Mouse (Mus musculus) MEL (cell line): ENCODE measurements around the gene Chdh. TPM values are rescaled to one million over a fixed set of nuclear protein-coding genes. Genes with fewer than 3 reads are reported as not detected.

Experiments used
- DNase-seq: peaks from one replicate; pipeline ENCODE4 v3.0.0; 2011; ENCODE audit warnings: low read depth, low spot score
- H3K27ac ChIP-seq: 2 replicates; pipeline ENCODE4 v1.5.1; 2012; ENCODE audit warnings: low read depth, mild to moderate bottlenecking, control low read depth, low read length, moderate library complexity; ENCODE audit not compliant: control insufficient read depth
- H3K27me3 ChIP-seq, 2 experiments: fragments of 150-350 bp in 1 of 2; sonication (generic) in 1 of 2; 2 replicates each; pipeline ENCODE4 v1.6.1; 2012; ENCODE audit warnings: low read length in 2 of 2, mild to moderate bottlenecking in 2 of 2, improper control_type of control experiment in 1 of 2, moderate library complexity in 1 of 2; ENCODE audit not compliant: insufficient read depth in 2 of 2, control insufficient read depth in 1 of 2
- H3K36me3 ChIP-seq, 2 experiments: 2 replicates each; pipeline ENCODE4 v1.6.1; 2012 to 2014; ENCODE audit warnings: low read length in 2 of 2, improper control_type of control experiment in 1 of 2, inconsistent platforms in 1 of 2, mild to moderate bottlenecking in 1 of 2; ENCODE audit not compliant: insufficient read depth in 2 of 2, control insufficient read depth in 1 of 2
- H3K4me1 ChIP-seq, 2 experiments: fragments of 150-350 bp in 1 of 2; sonication (generic) in 1 of 2; 2 replicates each; pipeline ENCODE4 v1.6.1; 2012; ENCODE audit warnings: low read length in 2 of 2, improper control_type of control experiment in 1 of 2, mild to moderate bottlenecking in 1 of 2; ENCODE audit not compliant: insufficient read depth in 2 of 2, control insufficient read depth in 1 of 2
- H3K4me3 ChIP-seq, 2 experiments: fragments of 150-350 bp in 1 of 2; sonication (generic) in 1 of 2; 2 replicates each; pipeline ENCODE4 v1.5.1; 2012; ENCODE audit warnings: low read depth in 2 of 2, low read length in 2 of 2, mild to moderate bottlenecking in 2 of 2, moderate library complexity in 2 of 2, control low read depth in 1 of 2, improper control_type of control experiment in 1 of 2; ENCODE audit not compliant: control insufficient read depth in 1 of 2, insufficient read depth in 1 of 2
- H3K79me2 ChIP-seq: 2 replicates; pipeline ENCODE4 v1.6.1; 2012; ENCODE audit warnings: mild to moderate bottlenecking, low read length, moderate library complexity; ENCODE audit not compliant: control insufficient read depth, poor library complexity, insufficient read depth
- H3K9ac ChIP-seq: 2 replicates; pipeline ENCODE4 v1.6.1; 2012; ENCODE audit warnings: low read depth, mild to moderate bottlenecking, control low read depth, low read length, moderate library complexity; ENCODE audit not compliant: control insufficient read depth, poor library complexity, severe bottlenecking
- H3K9me3 ChIP-seq: fragments of 150-350 bp; sonication (generic); replicated peaks from 2 replicates; pipeline ENCODE4 v1.6.1; 2012; ENCODE audit warnings: mild to moderate bottlenecking, low read length, improper control_type of control experiment, moderate library complexity; ENCODE audit not compliant: insufficient read depth
- ELF1 ChIP-seq: IDR thresholded peaks from 2 replicates; pipeline ENCODE4 v1.6.1; 2014; ENCODE audit warnings: low read depth, mild to moderate bottlenecking, inconsistent platforms, low read length, improper control_type of control experiment, moderate library complexity
- HCFC1 ChIP-seq: IDR thresholded peaks from 2 replicates; pipeline ENCODE4 v1.6.1; 2012; ENCODE audit warnings: low read depth, mild to moderate bottlenecking, inconsistent platforms, low read length, improper control_type of control experiment, moderate library complexity
- JUND ChIP-seq: IDR thresholded peaks from 2 replicates; pipeline ENCODE4 v1.6.1; 2011; ENCODE audit warnings: low read depth, mild to moderate bottlenecking, improper control_type of control experiment, low read length
- MEF2A ChIP-seq: IDR thresholded peaks from 2 replicates; pipeline ENCODE4 v1.6.1; 2014; ENCODE audit warnings: low read depth, mild to moderate bottlenecking, inconsistent platforms, low read length, improper control_type of control experiment; ENCODE audit not compliant: poor library complexity, insufficient replicate concordance, severe bottlenecking; ENCODE audit errors: extremely low read depth
- MXI1 ChIP-seq: IDR thresholded peaks from 2 replicates; pipeline ENCODE4 v1.6.1; 2011; ENCODE audit warnings: mild to moderate bottlenecking, low read depth, low read length, improper control_type of control experiment
- NELFE ChIP-seq: IDR thresholded peaks from 2 replicates; pipeline ENCODE4 v1.6.1; 2011; ENCODE audit warnings: low read depth, low read length, improper control_type of control experiment
- POLR2A ChIP-seq, 2 experiments: IDR thresholded peaks; 2 replicates each; pipeline ENCODE4 v1.6.1; 2011 to 2012; ENCODE audit warnings: low read length in 2 of 2, mild to moderate bottlenecking in 2 of 2, control low read depth in 1 of 2, improper control_type of control experiment in 1 of 2, low read depth in 1 of 2, moderate library complexity in 1 of 2; ENCODE audit not compliant: control insufficient read depth in 1 of 2, insufficient read depth in 1 of 2, poor library complexity in 1 of 2
- RCOR1 ChIP-seq: IDR thresholded peaks from 2 replicates; pipeline ENCODE4 v1.6.1; 2012; ENCODE audit warnings: low read depth, mild to moderate bottlenecking, inconsistent platforms, low read length, improper control_type of control experiment
- SMC3 ChIP-seq: IDR thresholded peaks from 2 replicates; pipeline ENCODE4 v1.6.1; 2011; ENCODE audit warnings: low read depth, low read length, improper control_type of control experiment
- TAL1 ChIP-seq: IDR thresholded peaks from 2 replicates; pipeline ENCODE4 v1.6.1; 2012; ENCODE audit warnings: mild to moderate bottlenecking, inconsistent platforms, low read length, moderate library complexity, mixed read lengths
- TBP ChIP-seq: IDR thresholded peaks from 2 replicates; pipeline ENCODE4 v1.8.0; 2011; ENCODE audit warnings: low read depth, low read length, improper control_type of control experiment
- UBTF ChIP-seq: IDR thresholded peaks from 2 replicates; pipeline ENCODE4 v1.6.1; 2012; ENCODE audit warnings: low read depth, mild to moderate bottlenecking, inconsistent platforms, low read length, improper control_type of control experiment, moderate library complexity, borderline replicate concordance; ENCODE audit not compliant: insufficient read depth
- ZKSCAN1 ChIP-seq: IDR thresholded peaks from 2 replicates; pipeline ENCODE4 v1.6.1; 2012; ENCODE audit warnings: low read depth, mild to moderate bottlenecking, inconsistent platforms, low read length, improper control_type of control experiment, moderate library complexity
- ZNF384 ChIP-seq: IDR thresholded peaks from 2 replicates; pipeline ENCODE4 v1.6.1; 2012; ENCODE audit warnings: low read depth, mild to moderate bottlenecking, inconsistent platforms, low read length, improper control_type of control experiment
- polyA plus RNA-seq, 2 experiments: library from polyadenylated mRNA; stranded (reverse) in 1 of 2; unstranded in 1 of 2; fragments of >175 nt in 1 of 2; fragments of >200 nt in 1 of 2; gene quantifications; 2 replicates each; pipeline versions ENCODE4 v1.2.1 to v1.2.4; 2012; ENCODE audit warnings: low replicate concordance in 2 of 2, low read depth in 1 of 2; ENCODE audit not compliant: insufficient read length in 2 of 2, insufficient read depth in 1 of 2, missing spikeins in 1 of 2
- total RNA-seq: library from RNA; depleted of rRNA; stranded (reverse); fragments of 300-350 nt; gene quantifications from 2 replicates; pipeline ENCODE4 v1.2.3, GENCODE M21; 2012

Chdh gene
- total and polyA plus RNA-seq, 3 experiments: not detected

DNA sequence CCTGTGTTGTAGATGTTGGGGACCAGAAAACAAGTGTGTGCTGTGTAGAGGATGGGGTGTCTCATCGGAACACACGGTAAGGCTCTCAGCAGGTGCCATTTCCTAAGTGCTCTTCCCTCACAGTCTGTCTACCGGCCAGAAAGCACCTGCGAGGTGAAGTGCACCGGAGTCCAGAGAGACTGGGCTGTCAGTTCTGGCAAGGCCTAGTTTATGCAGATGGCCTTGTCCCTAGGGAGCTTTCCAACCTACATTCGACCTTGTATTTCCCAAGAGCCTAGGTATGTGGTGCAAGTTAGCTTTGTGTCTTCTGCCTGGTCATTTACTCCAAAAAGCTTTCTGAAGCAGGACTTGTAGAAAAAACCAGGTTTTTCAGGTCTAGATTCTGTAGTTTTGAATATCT is 21.5 kb upstream of the Chdh start:
- no peaks in the 10 kb centered on the region for H3K9me3 ChIP-seq
- H3K27me3 ChIP-seq: no peaks in the 10 kb centered on the region
- DNase-seq: no peak
- no peak overlapping the region for H3K4me3 ChIP-seq
- H3K4me1 ChIP-seq: no peaks in the 10 kb centered on the region
- no peak overlapping the region for H3K27ac ChIP-seq
- no peak overlapping the region for H3K9ac ChIP-seq
- H3K36me3 ChIP-seq: peaks cover 0 to 16% of the 10 kb centered on the region in 2 experiments; a peak in 2 of 4 replicates
- TF ChIP-seq HCFC1 (no peak), NELFE (no peak), JUND (no peak), SMC3 (no peak), ELF1 (no peak), TBP (no peak), ZKSCAN1 (no peak)
- TF ChIP-seq, all 39 proteins: peak for 0
- H3K79me2 ChIP-seq: no peaks in the 10 kb centered on the region

DNA sequence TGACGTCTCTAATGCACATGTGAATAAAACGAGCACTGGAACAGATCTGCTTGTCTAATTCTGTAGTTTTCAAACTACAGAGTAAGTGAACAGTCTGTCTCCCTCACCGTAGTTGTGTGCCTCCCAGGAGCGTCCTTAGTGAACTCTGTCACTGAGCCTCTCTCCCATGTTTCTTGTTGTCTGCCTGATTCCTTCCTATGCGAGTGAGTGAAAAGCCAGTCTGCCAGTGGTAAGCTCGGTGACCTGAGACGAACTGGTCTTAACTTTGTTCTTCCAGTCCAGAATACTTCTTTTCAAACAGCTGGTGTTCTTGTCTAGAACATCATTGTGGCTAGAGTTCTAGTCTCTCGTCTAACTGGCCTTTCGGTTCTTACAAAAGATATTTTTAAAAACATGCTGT is 21.1 kb upstream of the Chdh start:
- H3K4me3 ChIP-seq: no peak overlapping the region
- H3K4me1 ChIP-seq: no peaks in the 10 kb centered on the region
- H3K27me3 ChIP-seq: no peaks in the 10 kb centered on the region
- no peaks in the 10 kb centered on the region for H3K79me2 ChIP-seq
- peaks cover 0 to 13% of the 10 kb centered on the region in 2 experiments; a peak in 2 of 4 replicates for H3K36me3 ChIP-seq
- no peak overlapping the region for H3K9ac ChIP-seq
- TF ChIP-seq MEF2A (no peak), POLR2A (IDR thresholded peaks at IDR 0.05; ENCODE audit: control insufficient read depth in 1 of 2, insufficient read depth in 1 of 2, low read depth in 1 of 2, low read length in 2 of 2, poor library complexity in 1 of 2) (no peak), ZNF384 (no peak), HCFC1 (no peak), MXI1 (no peak), TBP (no peak)
- TF ChIP-seq, all 39 proteins: peak for 0
- DNase-seq: no peak
- H3K9me3 ChIP-seq: no peaks in the 10 kb centered on the region
- H3K27ac ChIP-seq: no peak overlapping the region

DNA sequence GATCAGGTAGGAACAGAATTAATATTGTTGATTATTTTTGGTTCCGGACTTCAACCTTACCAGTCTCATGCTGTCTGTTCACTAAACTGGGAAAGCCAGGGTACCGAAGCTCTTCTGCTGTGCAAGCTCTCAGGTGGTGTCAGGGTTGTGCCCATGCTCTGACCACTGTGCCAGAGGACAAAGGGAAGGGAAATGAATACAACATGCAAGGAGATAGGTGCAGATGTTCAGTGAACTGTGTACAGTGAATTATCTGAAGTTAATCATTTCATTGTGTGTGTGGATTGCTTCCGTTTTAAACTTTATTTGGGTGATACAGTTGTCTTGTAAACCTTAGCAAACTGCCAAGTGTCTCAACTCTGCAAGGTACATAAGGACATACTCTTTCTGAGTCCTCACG is 20.5 kb upstream of the Chdh start:
- Histone ChIP-seq H3K36me3 (peaks cover 0 to 12% of the 10 kb centered on the region in 2 experiments; a peak in 2 of 4 replicates), H3K4me1 (no peaks in the 10 kb centered on the region), H3K27ac (no peak overlapping the region), H3K27me3 (no peaks in the 10 kb centered on the region), H3K9me3 (no peaks in the 10 kb centered on the region), H3K9ac (no peak overlapping the region), H3K79me2 (no peaks in the 10 kb centered on the region), H3K4me3 (no peak overlapping the region)
- TF ChIP-seq TAL1 (no peak), MXI1 (no peak), UBTF (no peak), RCOR1 (no peak)
- DNase-seq: no peak
